Mouse (Mus musculus) ovary, postnatal 10 days (tissue): ENCODE data around the gene Lcn6.
"Not testable (repeated sequence)": the region's sequence is repeated elsewhere in the genome, so short reads cannot be mapped to it uniquely, and the experiment has no call there.

ENCODE experiments used
- DNase-seq: peaks from one replicate; pipeline ENCODE4 v3.0.0; 2022; ENCODE audit warnings: low spot score

Lcn6 gene

DNA sequence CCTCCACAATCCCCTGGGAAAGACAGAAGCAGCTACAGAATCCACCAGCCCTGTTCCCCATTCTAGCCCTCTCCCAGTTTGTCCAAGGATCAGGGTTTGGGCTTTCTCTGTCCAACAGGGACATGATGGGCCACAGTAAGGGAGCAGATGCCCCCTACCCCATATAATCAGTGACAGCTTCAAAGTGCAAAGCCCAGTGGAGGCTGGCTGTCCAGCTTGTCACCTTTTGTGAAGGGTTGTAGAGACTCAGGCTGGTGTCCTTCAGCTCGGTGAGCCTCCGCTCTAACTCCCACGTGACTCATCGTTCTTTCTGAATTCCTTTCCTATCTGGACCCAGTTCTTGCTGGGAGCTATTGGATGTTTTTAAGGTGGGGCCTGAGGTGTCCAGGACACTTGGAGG is 27.1 kb downstream of the Lcn6 start:
- no peak for DNase-seq

DNA sequence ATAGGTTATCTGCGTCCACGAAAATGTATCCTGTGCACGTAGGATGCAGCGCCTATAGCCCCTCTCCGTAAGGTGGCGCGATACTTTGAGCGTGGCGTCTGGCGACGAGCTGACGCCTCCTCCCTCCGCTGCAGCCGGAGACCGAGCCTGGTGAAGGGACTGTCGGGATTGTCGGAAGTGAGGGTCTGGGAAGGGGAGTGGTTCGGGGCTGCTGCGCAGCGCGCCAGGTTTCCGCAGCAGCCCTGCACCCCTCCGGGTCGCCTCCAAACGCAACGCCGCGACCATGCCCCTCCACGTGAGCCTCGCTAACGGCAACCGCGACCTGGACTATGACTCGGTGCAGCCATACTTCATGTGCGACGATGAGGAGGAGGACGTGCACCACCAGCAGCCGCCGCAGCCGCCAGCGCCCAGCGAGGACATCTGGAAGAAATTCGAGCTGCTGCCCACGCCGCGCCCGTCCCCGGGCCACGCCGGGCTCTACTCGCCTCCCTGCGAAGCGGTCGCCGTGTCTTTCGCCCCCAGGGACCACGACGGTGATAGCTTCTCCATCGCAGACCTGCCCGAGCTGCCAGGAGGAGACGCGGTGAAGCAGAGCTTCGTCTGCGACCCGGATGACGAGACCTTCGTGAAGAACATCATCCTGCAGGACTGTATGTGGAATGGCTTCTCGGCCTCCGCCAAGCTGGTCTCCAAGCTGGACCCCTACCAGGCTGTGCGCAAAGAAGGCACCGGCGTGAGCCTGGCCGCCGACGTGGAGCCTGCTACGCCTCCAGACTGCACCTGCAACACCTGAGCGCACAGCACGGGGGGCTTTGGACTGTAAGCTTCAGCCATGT is 30.3 kb downstream of the Lcn6 start, which contains the start of gene Bmyc:
Gene Bmyc (plus strand): TSS at position 97 of the 839 bp plus-strand sequence.
- peak; percentile 44 for DNase-seq

DNA sequence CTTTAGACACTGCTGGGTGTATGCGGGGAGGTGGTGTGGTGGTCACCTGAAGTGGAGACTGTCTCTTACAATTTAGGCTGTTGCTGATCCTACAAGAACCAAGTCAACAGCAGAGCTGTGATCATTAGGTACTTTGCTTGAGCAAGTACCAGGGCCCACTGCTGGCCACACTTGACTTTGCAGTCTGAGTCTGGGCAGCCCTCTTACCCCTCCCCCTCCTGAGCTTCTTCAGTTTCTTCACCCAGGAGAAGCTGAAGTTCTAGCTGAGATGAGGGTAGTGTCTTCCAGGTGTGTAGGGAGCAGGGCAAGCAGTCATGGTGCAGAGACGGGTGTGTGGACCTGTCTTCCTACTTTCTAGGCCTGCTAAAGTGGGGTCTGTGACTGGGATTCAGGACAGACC is 31.5 kb downstream of the Lcn6 start:
- DNase-seq, result no peak

DNA sequence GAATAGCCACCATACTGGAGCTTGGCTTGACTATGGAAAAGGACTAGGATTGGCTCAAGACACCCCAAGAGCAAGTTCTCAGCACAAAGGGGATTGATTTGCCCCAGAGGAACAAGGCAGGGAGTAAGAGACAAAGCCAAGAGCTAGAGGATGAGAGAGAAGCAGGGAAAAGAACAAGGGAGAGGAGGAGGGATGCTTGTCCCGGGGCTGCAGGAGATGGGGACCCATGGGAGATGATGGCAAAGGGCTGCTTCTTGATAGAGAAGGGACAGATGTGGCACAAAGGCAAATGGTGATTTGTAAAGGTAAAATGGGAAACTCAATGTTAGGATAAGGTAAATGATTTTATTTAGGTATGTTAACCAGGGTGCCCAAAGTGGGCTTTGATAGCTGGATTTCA is 32.5 kb downstream of the Lcn6 start:
- DNase-seq, result not testable (repeated sequence)

DNA sequence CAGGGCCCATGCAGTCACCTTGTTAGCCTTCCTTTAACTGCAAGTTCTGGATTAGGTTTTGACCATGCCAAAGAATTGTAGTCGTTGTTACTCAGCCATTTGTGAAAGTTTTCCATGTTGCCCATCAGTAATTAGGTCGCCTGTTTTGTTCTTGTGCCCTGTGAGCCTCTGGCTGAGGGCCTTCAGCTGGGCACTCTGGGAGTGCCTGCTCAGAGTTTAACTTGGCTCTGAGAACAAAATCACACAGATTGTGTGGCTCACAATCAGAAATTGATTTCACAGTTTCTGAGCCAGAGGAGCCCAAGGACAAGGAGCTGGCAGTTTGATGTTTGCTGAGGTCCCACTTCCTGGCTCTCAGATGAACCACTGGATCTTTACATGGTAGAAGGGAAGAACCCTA is 33.2 kb downstream of the Lcn6 start:
- DNase-seq, result not testable (repeated sequence)

DNA sequence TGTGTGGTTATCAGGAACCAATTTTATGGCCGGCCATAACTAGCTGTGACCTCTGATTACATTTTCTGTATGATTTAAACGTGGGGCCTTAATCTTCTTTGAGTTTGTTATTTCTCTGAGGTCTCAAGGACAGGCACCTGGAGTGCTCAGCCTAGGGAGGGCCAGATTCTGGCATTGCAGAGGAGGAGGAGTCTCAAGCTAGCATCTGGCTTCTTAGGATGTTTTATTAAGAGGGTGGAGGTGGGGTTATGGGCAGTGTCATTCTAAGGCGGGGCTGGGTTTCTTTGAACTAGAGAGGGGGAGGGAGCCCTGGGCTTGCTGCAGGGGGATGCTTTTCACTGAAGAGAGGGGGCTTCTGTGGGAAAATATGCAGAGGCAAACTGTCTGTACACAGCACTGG is 35.1 kb downstream of the Lcn6 start:
- not testable (repeated sequence) for DNase-seq

DNA sequence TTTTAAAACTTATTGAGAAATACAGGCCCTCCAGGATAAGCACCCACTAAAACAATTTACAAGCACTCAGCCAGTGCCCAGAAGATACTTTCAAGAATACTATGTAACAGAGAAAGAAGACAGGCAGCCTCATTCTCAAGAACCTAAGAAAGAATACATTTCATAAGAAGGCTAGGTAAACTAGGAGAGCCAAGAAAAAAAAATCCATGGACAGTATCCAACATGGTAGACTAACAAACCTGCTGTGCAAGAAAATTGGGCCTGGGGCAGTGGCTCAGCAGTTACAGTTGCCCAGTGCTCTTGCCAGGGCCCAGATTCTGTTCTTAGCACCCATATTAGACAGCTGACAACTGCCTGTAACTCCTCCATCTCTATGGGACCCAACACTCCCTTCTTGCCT is 40.6 kb downstream of the Lcn6 start:
- DNase-seq, result no peak
